Mouse (Mus musculus): ENCODE results near the gene Atp13a2. TPM values are rescaled to one million over a fixed set of nuclear protein-coding genes. Genes with fewer than 3 reads are reported as not detected.

Atp13a2 gene
- polyA plus RNA-seq, 1 experiment from 2014 or later, result 42.7 TPM

DNA sequence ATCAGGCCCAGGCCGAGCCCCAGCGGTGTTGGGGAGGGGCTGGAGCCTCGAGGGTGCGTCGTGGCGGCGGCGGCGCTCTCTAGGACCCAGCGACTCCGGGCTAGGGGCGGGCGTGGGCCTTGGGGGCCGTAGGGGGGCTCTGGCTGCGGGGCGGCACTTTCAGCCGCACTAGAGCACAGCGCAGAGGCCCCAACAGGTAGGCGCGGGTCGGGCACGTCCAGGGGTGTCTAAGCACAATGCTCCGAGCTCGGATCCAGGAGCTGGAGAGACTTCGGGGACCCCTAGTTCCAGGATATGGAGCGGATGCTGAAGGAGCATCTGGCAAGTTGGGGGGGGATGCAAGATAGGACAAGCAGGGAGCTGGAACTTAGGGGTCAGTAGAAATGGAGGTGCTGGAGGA is 23.9 kb downstream of the Atp13a2 start:
- H3K4me2 ChIP-seq, result peak overlapping the region; percentile 57
- peaks cover 14% of the 10 kb centered on the region; the same call in 1 of the 2 replicates for H3K4me1 ChIP-seq
- no peaks in the 10 kb centered on the region for H3K9me3 ChIP-seq
- peak overlapping the region; percentile 55 for H3K9ac ChIP-seq
- peak overlapping the region; percentile 63 for H3K4me3 ChIP-seq (replicated peaks)
- ATAC-seq (ENCODE audit: insufficient read depth, low FRiP score, low read depth), result peak; percentile 67
- under 1% methylated on average over 26 of the region's 26 CpGs for WGBS
- peak overlapping the region; percentile 83 for H3K27ac ChIP-seq
- no peaks in the 10 kb centered on the region for H3K27me3 ChIP-seq (replicated peaks)
- H3K36me3 ChIP-seq, result peaks cover 35% of the 10 kb centered on the region

DNA sequence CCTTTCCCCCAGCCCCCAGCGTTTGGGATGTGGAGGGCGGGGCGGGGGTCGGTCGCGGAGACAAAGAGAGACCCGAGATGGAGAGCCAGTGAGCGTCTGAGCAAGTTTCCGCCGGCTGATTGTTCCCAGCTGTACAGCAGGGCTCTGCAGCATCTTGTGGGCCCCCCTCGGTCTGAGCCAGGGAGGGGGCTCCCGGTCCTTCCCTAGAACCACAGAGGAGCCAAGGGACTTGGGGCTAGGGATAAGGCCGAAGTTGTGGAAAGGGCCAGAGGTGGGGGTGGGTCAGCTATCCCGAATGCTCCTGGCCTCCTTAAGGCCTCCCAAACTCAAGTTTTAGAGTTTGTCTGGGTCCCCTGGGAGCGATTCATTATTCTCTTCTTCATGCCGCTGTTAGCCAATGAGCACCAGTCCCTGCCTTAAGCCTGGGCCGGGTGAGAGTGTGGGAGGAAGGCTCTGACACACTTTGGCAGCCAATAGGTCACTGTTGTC is 24.3 kb downstream of the Atp13a2 start:
- Histone ChIP-seq H3K27me3 (replicated peaks) (no peaks in the 10 kb centered on the region), H3K36me3 (peaks cover 35% of the 10 kb centered on the region), H3K4me3 (replicated peaks) (peak overlapping the region; percentile 63), H3K9ac (peak overlapping the region; percentile 55), H3K9me3 (no peaks in the 10 kb centered on the region), H3K27ac (peak overlapping the region; percentile 83), H3K4me2 (peak overlapping the region; percentile 57), H3K4me1 (peaks cover 14% of the 10 kb centered on the region; the same call in 1 of the 2 replicates)
- 2% methylated on average over 17 of the region's 17 CpGs for WGBS
- ATAC-seq (ENCODE audit: insufficient read depth, low FRiP score, low read depth), result peak; percentile 29; the same call in 1 of the 2 replicates

DNA sequence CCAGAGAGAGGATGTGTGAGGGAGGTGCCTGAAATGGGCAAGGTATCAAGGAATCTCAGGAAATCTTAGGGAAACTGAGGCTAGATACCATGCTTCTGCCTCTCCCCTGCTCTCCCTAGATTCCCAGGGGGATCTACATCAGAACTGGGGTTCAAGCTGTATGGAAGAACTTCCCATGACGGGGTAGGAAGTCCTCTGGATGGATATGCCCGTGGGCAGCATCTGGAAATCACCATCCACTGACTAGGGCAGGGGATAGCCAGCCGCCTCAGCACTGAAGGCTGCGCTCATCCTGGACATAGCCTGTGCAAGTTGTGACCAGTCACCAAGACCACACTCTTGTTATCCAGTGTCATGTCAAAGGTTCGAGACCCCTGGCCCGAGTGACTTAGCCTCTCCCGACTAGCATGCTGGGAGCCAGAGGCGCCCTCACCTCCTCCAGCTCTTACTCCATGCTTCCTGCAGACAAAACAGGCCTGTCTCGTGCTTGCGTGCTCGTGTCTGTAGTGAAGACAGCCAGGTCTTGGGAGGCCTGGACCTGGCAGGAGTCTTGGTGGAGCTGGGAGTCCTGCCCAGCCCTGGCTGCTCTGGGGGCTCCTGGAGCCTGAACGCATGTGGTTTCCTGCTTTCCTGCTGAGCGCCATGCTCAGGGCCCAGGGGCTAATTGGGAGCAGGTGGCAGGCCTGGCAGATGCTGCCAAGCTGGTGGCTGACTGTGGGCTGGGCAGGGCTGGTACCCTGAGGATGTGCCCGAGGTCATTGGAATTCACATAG is 25.1 kb downstream of the Atp13a2 start:
- peak overlapping the region; percentile 83 for H3K27ac ChIP-seq
- H3K4me3 ChIP-seq (replicated peaks), result peak overlapping the region; percentile 63
- no peaks in the 10 kb centered on the region for H3K27me3 ChIP-seq (replicated peaks)
- 0 out of 2 replicates have a peak overlapping the region, but pooled peaks have one; percentile 55 for H3K9ac ChIP-seq
- peaks cover 30% of the 10 kb centered on the region for H3K36me3 ChIP-seq
- 39% methylated on average over 14 of the region's 14 CpGs for WGBS
- peak overlapping the region; percentile 57 for H3K4me2 ChIP-seq
- no peak for ATAC-seq (ENCODE audit: insufficient read depth, low FRiP score, low read depth)
- peaks cover 17% of the 10 kb centered on the region; the same call in 1 of the 2 replicates for H3K4me1 ChIP-seq
- H3K9me3 ChIP-seq, result no peaks in the 10 kb centered on the region

DNA sequence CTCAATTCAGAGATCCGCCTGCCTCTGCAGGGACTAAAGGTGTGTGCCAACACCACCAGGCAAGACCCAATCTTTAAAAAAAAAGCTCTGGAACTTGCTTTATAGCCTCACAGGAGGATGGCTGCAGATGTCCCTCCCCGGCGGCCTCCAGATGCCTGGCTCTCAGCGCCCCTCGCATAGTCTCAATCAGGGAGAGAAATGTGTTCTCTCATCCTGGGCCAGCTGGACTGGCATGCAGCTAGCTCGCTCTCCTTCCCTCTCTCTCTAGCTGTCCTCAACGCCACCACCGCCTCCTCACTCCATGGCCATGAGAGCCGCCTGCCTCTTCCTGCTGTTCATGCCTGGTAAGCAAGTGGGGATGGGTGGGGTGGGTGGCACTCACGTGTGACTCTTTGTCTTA is 25.9 kb downstream of the Atp13a2 start:
- no peaks in the 10 kb centered on the region for H3K9me3 ChIP-seq
- no peak for ATAC-seq (ENCODE audit: insufficient read depth, low FRiP score, low read depth)
- H3K9ac ChIP-seq, result no peak overlapping the region
- peak overlapping the region; percentile 63 for H3K4me3 ChIP-seq (replicated peaks)
- H3K27me3 ChIP-seq (replicated peaks), result no peaks in the 10 kb centered on the region
- peaks cover 17% of the 10 kb centered on the region; the same call in 1 of the 2 replicates for H3K4me1 ChIP-seq
- H3K4me2 ChIP-seq, result peak overlapping the region; percentile 57
- peak overlapping the region; percentile 83; the same call in 1 of the 2 replicates for H3K27ac ChIP-seq
- WGBS, result 78% methylated on average over 10 of the region's 10 CpGs
- H3K36me3 ChIP-seq, result peaks cover 26% of the 10 kb centered on the region

DNA sequence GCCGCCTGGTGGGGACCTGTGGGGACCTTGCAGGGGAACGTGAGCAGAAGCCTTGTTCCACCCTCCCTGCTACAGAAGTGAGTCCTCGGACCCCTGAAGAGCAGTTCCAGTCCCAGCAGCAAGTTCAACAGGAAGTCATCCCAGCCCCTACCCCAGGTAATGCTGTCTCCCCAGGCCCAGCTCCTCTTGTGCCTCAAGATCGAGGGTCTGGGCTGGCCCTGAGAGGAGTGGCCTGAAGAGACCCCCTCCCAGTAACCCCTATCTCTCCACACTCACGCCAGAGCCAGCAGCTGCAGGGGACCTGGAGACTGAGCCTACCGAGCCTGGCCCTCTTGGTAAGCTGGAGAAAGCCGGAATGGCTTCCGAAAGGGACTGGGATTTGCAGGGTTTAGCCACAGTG is 27.4 kb downstream of the Atp13a2 start:
- H3K36me3 ChIP-seq, result peaks cover 23% of the 10 kb centered on the region
- peaks cover 20% of the 10 kb centered on the region; the same call in 1 of the 2 replicates for H3K4me1 ChIP-seq
- no peak overlapping the region for H3K27ac ChIP-seq
- 74% methylated on average over 8 of the region's 8 CpGs for WGBS
- H3K9me3 ChIP-seq, result no peaks in the 10 kb centered on the region
- H3K4me2 ChIP-seq, result no peak overlapping the region
- no peak for ATAC-seq (ENCODE audit: insufficient read depth, low FRiP score, low read depth)
- no peak overlapping the region for H3K4me3 ChIP-seq (replicated peaks)
- H3K27me3 ChIP-seq (replicated peaks), result no peaks in the 10 kb centered on the region
- H3K9ac ChIP-seq, result no peak overlapping the region

DNA sequence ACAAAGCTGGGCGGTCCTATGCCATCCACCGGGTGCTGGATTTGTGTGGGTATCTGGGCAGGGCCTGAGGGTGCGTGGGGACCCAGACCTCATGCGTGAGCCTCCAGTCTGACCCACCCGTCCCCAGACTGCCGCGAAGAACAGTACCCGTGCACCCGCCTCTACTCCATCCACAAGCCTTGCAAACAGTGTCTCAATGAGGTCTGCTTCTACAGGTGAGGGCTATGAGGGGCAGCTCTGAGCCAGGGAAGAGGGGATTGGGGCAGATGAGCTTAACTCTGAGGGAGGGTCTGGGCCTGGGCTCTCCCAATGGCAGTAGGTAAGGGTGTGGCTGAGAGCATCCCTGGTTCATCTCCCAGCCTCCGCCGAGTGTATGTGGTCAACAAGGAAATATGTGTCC is 28.2 kb downstream of the Atp13a2 start:
- 91% methylated on average over 11 of the region's 11 CpGs for WGBS
- Histone ChIP-seq H3K4me3 (replicated peaks) (no peak overlapping the region), H3K27me3 (replicated peaks) (no peaks in the 10 kb centered on the region), H3K9ac (no peak overlapping the region), H3K4me1 (peaks cover 23% of the 10 kb centered on the region; the same call in 1 of the 2 replicates), H3K9me3 (no peaks in the 10 kb centered on the region), H3K36me3 (peaks cover 23% of the 10 kb centered on the region), H3K4me2 (no peak overlapping the region), H3K27ac (no peak overlapping the region)
- no peak for ATAC-seq (ENCODE audit: insufficient read depth, low FRiP score, low read depth)

DNA sequence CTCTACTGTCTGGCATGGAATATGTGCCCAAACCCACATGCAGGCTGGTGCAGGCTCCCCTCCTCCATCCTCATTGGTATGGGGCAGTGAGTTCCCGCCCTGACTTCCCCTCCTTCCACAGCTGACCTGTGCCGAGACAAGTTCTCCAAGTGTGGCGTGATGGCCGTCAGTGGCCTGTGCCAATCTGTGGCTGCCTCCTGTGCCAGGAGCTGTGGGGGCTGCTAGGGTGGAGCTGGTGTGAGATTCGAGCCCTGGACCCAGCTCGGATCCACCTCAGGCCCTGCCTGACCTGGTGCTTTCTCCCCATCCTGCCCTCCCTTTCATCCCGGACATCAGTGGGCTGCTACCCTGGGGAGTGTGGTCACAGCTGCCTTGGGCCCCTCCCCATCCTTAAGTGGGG is 28.7 kb downstream of the Atp13a2 start:
- H3K4me1 ChIP-seq, result peaks cover 28% of the 10 kb centered on the region
- WGBS, result 77% methylated on average over 7 of the region's 7 CpGs
- H3K4me2 ChIP-seq, result no peak overlapping the region
- H3K9ac ChIP-seq, result no peak overlapping the region
- no peak overlapping the region for H3K4me3 ChIP-seq (replicated peaks)
- no peaks in the 10 kb centered on the region for H3K27me3 ChIP-seq (replicated peaks)
- no peak for ATAC-seq (ENCODE audit: insufficient read depth, low FRiP score, low read depth)
- H3K9me3 ChIP-seq, result no peaks in the 10 kb centered on the region
- H3K27ac ChIP-seq, result no peak overlapping the region
- peaks cover 23% of the 10 kb centered on the region for H3K36me3 ChIP-seq

DNA sequence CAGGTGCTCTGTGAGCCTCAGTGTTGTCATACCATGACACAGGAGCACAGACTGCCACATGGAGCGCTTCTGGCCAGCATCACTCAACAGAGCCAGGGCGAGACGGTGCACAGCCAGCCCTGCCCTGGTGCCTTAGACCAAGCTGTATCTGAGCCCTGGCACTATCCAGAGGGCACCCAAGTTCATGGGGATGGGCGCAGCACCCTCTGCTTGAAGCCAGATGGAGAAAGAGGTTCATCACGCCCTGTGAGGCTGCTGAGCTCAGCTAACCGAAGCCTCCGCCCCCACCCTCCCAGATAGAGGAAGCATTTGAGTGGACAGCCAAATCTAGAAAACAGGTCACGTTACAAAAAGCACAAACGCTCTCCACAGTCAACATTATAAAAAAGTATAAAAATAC is 29.6 kb downstream of the Atp13a2 start:
- Histone ChIP-seq H3K27me3 (replicated peaks) (no peaks in the 10 kb centered on the region), H3K27ac (no peak overlapping the region), H3K9me3 (no peaks in the 10 kb centered on the region), H3K36me3 (peaks cover 23% of the 10 kb centered on the region), H3K9ac (no peak overlapping the region), H3K4me1 (peaks cover 38% of the 10 kb centered on the region), H3K4me2 (no peak overlapping the region), H3K4me3 (replicated peaks) (no peak overlapping the region)
- ATAC-seq (ENCODE audit: insufficient read depth, low FRiP score, low read depth), result no peak
- 73% methylated on average over 9 of the region's 9 CpGs for WGBS

DNA sequence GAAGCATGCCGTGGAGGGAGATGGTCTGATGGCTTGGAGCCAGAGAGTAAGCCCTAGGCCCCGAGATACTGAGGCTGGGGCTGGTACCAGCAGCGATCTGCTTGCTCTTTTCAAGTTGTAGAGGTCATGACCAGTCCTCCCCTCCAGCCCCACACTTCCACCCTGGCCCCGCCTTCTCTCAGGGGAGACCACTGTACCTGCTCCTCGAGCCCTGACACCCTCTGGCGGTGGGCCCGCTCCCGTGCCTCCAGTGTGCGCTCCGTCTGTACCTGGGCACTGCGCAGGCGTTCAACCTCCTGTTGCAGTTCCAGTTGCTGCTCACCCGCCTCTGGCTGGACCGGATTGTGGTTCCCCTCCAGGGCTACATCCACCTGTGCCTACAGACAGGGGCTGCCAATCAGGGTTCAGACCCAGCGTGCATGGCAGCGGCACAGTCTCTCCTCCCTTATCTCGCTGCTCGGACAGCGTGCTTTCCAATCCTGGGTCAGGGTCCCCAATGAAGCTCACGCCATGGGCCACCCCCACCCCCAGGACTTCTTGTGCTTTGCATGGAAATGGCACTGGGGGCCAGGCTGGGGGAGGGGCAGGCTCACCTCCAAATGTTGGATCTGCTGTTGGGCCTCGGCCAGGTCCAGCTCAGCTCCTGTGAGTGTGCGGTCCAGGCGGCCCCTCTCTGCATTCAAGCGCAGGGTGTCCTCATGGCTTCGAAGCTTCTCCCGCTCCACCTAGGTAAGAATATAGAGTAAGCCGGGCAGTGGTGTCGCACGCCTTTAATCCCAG is 31.2 kb downstream of the Atp13a2 start:
- H3K9me3 ChIP-seq, result no peaks in the 10 kb centered on the region
- peaks cover 34% of the 10 kb centered on the region for H3K4me1 ChIP-seq
- no peak overlapping the region for H3K4me2 ChIP-seq
- WGBS, result 77% methylated on average over 29 of the region's 29 CpGs
- no peak for ATAC-seq (ENCODE audit: insufficient read depth, low FRiP score, low read depth)
- H3K4me3 ChIP-seq (replicated peaks), result no peak overlapping the region
- H3K36me3 ChIP-seq, result peaks cover 23% of the 10 kb centered on the region
- H3K27me3 ChIP-seq (replicated peaks), result no peaks in the 10 kb centered on the region
- H3K27ac ChIP-seq, result no peak overlapping the region
- no peak overlapping the region for H3K9ac ChIP-seq

DNA sequence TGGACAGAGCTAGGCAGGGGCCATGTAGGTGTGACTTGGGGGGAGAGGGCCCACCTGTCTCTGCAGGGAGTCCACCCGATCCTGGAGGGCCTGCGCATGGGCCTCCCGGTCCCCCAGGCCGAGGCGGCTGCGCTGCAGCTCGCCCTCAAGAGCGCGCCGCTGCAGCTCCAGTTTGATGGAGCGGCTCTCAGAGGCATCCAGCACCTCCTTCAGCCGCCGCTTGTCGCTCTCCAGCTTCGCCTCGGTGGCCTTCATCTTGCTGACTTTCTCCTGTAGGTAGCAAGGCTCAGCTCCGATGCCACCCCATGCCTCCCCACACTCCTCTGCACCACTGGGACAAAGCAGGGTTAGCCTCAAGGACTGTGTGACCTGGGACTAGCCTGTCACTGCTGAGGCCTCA is 33.5 kb downstream of the Atp13a2 start:
- no peak overlapping the region for H3K4me3 ChIP-seq (replicated peaks)
- 65% methylated on average over 17 of the region's 17 CpGs for WGBS
- H3K36me3 ChIP-seq, result peaks cover 9% of the 10 kb centered on the region; the same call in 1 of the 2 replicates
- no peak for ATAC-seq (ENCODE audit: insufficient read depth, low FRiP score, low read depth)
- no peak overlapping the region for H3K9ac ChIP-seq
- no peaks in the 10 kb centered on the region for H3K9me3 ChIP-seq
- H3K4me1 ChIP-seq, result peaks cover 40% of the 10 kb centered on the region
- H3K27me3 ChIP-seq (replicated peaks), result no peaks in the 10 kb centered on the region
- H3K27ac ChIP-seq, result peak overlapping the region; percentile 91
- peak overlapping the region; percentile 32; the same call in 1 of the 2 replicates for H3K4me2 ChIP-seq

DNA sequence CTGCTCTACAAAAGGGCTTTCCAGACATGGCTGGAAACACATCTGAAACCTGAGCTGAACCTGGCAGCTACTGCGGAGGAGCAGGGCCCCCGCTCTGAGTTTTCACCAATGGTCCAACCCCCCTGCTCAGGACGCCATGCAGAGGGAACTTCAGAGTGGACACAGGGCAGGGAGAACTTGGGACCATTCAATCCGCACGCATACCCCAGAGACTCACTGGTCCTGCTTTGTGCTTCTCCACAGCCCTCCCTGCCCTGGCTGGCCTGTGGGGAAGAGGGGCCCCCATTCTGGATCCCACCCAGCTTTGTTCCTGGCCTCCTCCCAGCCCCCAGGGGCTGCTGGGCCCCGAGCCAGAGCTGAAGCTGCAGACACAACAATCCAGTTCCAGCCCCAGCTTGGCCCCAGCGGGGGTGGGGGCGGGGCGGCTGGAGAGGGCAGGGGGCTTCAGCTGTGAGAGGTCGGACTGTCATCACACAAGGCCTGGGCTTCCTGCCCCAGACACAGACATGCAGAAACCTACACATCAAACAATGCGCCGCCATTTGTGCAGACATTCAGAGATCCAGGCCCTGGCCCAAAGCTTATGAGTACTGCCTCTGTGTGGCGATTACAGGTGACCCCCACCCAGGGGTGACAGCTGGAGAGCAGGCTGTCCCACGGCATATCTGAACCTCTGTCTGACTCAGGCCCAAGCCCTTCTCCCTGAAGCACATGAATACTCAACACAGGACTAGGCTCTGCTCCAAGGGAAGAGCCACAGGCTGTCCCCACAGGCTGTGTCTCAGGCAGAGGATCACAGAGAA is 34.3 kb downstream of the Atp13a2 start:
- peak; percentile 67 for ATAC-seq (ENCODE audit: insufficient read depth, low FRiP score, low read depth)
- Histone ChIP-seq H3K9me3 (no peaks in the 10 kb centered on the region), H3K36me3 (peaks cover 6% of the 10 kb centered on the region; the same call in 1 of the 2 replicates), H3K9ac (no peak overlapping the region), H3K4me1 (peaks cover 40% of the 10 kb centered on the region), H3K27me3 (replicated peaks) (no peaks in the 10 kb centered on the region), H3K27ac (peak overlapping the region; percentile 91), H3K4me3 (replicated peaks) (0 out of 2 replicates have a peak overlapping the region, but pooled peaks have one; percentile 7), H3K4me2 (peak overlapping the region; percentile 32; the same call in 1 of the 2 replicates)
- 29% methylated on average over 14 of the region's 14 CpGs for WGBS

Data from stomach, embryonic 15.5 days (tissue).